Mouse (Mus musculus) liver, adult 2 months (tissue): ENCODE data around the gene Dennd6b.

Experiments
- CTCF ChIP-seq: fragments of 200-500 bp; IDR thresholded peaks from 2 replicates; pipeline ENCODE4 v1.5.1; 2011; ENCODE audit warnings: low read depth, low read length, control low read depth
- POLR2A ChIP-seq: fragments of 200-500 bp; IDR thresholded peaks from 2 replicates; pipeline ENCODE4 v1.6.1; 2011; ENCODE audit warnings: low read length, control low read depth; ENCODE audit not compliant: insufficient read depth; ENCODE audit errors: extremely low read depth

- no peak for TF ChIP-seq CTCF
- TF ChIP-seq POLR2A: no peak
Observed at GRCm38 (mm10) chr15:89140659-89141252, 55.5 kb downstream of the Dennd6b start, which contains the start of gene Mapk12.
